Mouse (Mus musculus) E14TG2a.4 (cell line): ENCODE measurements at regions not wholly inside any gene's neighbourhood (a gene's known extent, or its start where the extent isn't known, plus 50 kb on each side); places are given as distances from the start of the nearest gene placed in this dataset.

ENCODE experiments used
- CTCF ChIP-seq: conservative IDR thresholded peaks from 2 replicates; pipeline ENCODE4 v1.5.1; 2014; ENCODE audit warnings: low read length
- NANOG ChIP-seq: IDR thresholded peaks from 2 replicates; pipeline ENCODE4 v1.6.1; 2014; ENCODE audit warnings: borderline replicate concordance, low read length, mixed read lengths
- POU5F1 ChIP-seq: IDR thresholded peaks from 2 replicates; pipeline ENCODE4 v1.6.1; 2014; ENCODE audit warnings: low read length, borderline replicate concordance

- TF ChIP-seq CTCF: no peak
- TF ChIP-seq NANOG: no peak
- TF ChIP-seq POU5F1: no peak
Measured at GRCm38 (mm10) chr4:9787795-9788365, 1086.4 kb upstream of the 2610301B20Rik start.
